Mouse (Mus musculus): ENCODE measurements at regions not wholly inside any gene's neighbourhood (a gene's known extent, or its start where the extent isn't known, plus 50 kb on each side); places are given as distances from the start of the nearest gene placed in this dataset.

GRCm38 (mm10) chr6:66401868-66402440 lies 133.2 kb upstream of the Mad2l1 start:
- TF ChIP-seq CTCF (IDR thresholded peaks at IDR 0.05; ENCODE audit: borderline replicate concordance, extremely low read depth, insufficient read depth, insufficient read length), result no peak
- TF ChIP-seq POLR2A (IDR thresholded peaks at IDR 0.05; ENCODE audit: borderline replicate concordance, extremely low read depth, insufficient read depth, insufficient read length, poor library complexity, severe bottlenecking), result no peak
